ENCODE assay signal across 10 mouse cellular contexts in genomic region chr19:44519152-44519551, GRCm38 (mm10). TPM values are rescaled to one million over a fixed set of nuclear protein-coding genes. Genes with fewer than 3 reads are reported as not detected.
DNase-seq lines count a peak whose midpoint lies in the region; ATAC-seq lines count a peak whose summit lies in the region.
"Had no signal": no experiment of that assay in that cellular context is flagged by ENCODE, and none has a peak within 500 bp of the region (broad histone marks: within the 10 kb centered on the region; RNA-seq: fewer than 3 reads in every experiment).

No protein-coding gene starts in this region.

- no peak for ATAC-seq in midbrain, embryonic 15.5 days (replicated peaks)

- H3K9ac ChIP-seq in midbrain, embryonic 15.5 days: no peak overlapping the region
- H3K9ac ChIP-seq: hindbrain, embryonic 15.5 days; neural tube, embryonic 13.5 days had no signal

- H3K27ac ChIP-seq in midbrain, embryonic 10.5 days (replicated peaks): no peak overlapping the region
- H3K27ac ChIP-seq in midbrain, embryonic 15.5 days: no peak overlapping the region
- H3K27ac ChIP-seq: hindbrain, embryonic 15.5 days; neural tube, embryonic 13.5 days had no signal

- no peaks in the 10 kb centered on the region for H3K36me3 ChIP-seq in midbrain, embryonic 10.5 days
- H3K36me3 ChIP-seq in midbrain, embryonic 15.5 days (replicated peaks): no peaks in the 10 kb centered on the region
- H3K36me3 ChIP-seq: hindbrain, embryonic 15.5 days; neural tube, embryonic 13.5 days had no signal

- peaks cover 49% of the 10 kb centered on the region for H3K4me1 ChIP-seq in midbrain, embryonic 10.5 days
- peaks cover 10% of the 10 kb centered on the region; the same call in 1 of the 2 replicates for H3K4me1 ChIP-seq in midbrain, embryonic 15.5 days

- H3K4me2 ChIP-seq in midbrain, embryonic 15.5 days: no peak overlapping the region
- H3K4me2 ChIP-seq: hindbrain, embryonic 15.5 days; neural tube, embryonic 13.5 days had no signal

- peak; percentile 46 for DNase-seq in midbrain, embryonic 10.5 days (ENCODE audit: low spot score)
- DNase-seq in gastrocnemius, adult 18-20 months (ENCODE audit: low spot score): peak; percentile 56
- peak; percentile 26 to 53 for DNase-seq in kidney, adult 8-10 months
- DNase-seq in retina, postnatal 1 day: peak; percentile 61
- no peak for DNase-seq in left cerebral cortex, postnatal 36 days (ENCODE audit: low spot score in 2 of 2)
- DNase-seq in left cerebral cortex, postnatal 25 days (ENCODE audit: low spot score in 2 of 2): no peak
- no peak for DNase-seq in layer of hippocampus, postnatal 25 days (ENCODE audit: extremely low spot score in 1 of 2, low spot score in 1 of 2)

- intact Hi-C loops in left cerebral cortex, postnatal 36 days (cut with DNase I): no loop called here
- intact Hi-C loops in left cerebral cortex, postnatal 25 days (cut with DNase I): loop anchor here (10.0 kb wide), 1 partner anchor 904 kb away; the partner anchor contains the start of gene Nkx2-3

- no peaks in the 10 kb centered on the region for H3K9me3 ChIP-seq in midbrain, embryonic 10.5 days (replicated peaks)
- no peaks in the 10 kb centered on the region for H3K9me3 ChIP-seq in midbrain, embryonic 15.5 days
- H3K9me3 ChIP-seq: hindbrain, embryonic 15.5 days; neural tube, embryonic 13.5 days had no signal

- H3K27me3 ChIP-seq in midbrain, embryonic 10.5 days (ENCODE audit: low read depth, poor library complexity, severe bottlenecking): peaks cover 100% of the 10 kb centered on the region
- peaks cover 89% of the 10 kb centered on the region for H3K27me3 ChIP-seq in midbrain, embryonic 15.5 days (replicated peaks)

- 28% methylated on average over 7 of the region's 7 CpGs for WGBS in midbrain, embryonic 10.5 days
- 18% methylated on average over 7 of the region's 7 CpGs for WGBS in midbrain, embryonic 15.5 days

- H3K4me3 ChIP-seq in midbrain, embryonic 10.5 days: no peak overlapping the region
- H3K4me3 ChIP-seq in midbrain, embryonic 15.5 days: no peak overlapping the region
- H3K4me3 ChIP-seq: hindbrain, embryonic 15.5 days; neural tube, embryonic 13.5 days had no signal

RNA-seq across cellular contexts. Expression of gene Wnt8b, which starts 25.9 kb away (rescaled TPM):
- polyA plus RNA-seq in midbrain, embryonic 10.5 days (2016; fragmentation: Nextera tagmentation; extraction: Ambion mirVana): 21.2 and 27.7 TPM in 2 replicates
- polyA plus RNA-seq in midbrain, embryonic 15.5 days (2015; fragmentation: Nextera tagmentation; extraction: Ambion mirVana): 2.6 and 3.7 TPM in 2 replicates
- total RNA-seq in gastrocnemius, adult 18-20 months (2021): not detected
- not detected for total RNA-seq in left cerebral cortex, postnatal 36 days (2021)
- total RNA-seq in left cerebral cortex, postnatal 25 days (2021): not detected
- total RNA-seq in layer of hippocampus, postnatal 25 days (2021): under 1 TPM in 1 of 2 experiments, not detected in 1; 0.09 TPM

RNA-seq across cellular contexts. Expression of gene Sec31b, which starts 26.5 kb away (rescaled TPM):
- 0.58 and 0.91 TPM in 2 replicates for polyA plus RNA-seq in midbrain, embryonic 10.5 days (2016; fragmentation: Nextera tagmentation; extraction: Ambion mirVana)
- polyA plus RNA-seq in midbrain, embryonic 15.5 days (2015; fragmentation: Nextera tagmentation; extraction: Ambion mirVana): 0.19 and 0.30 TPM in 2 replicates
- total RNA-seq in gastrocnemius, adult 18-20 months (2021): 10 to 100 TPM; 18.3 to 21.7 TPM
- total RNA-seq in left cerebral cortex, postnatal 36 days (2021): under 1 TPM; 0.07 to 0.36 TPM
- total RNA-seq in left cerebral cortex, postnatal 25 days (2021): under 1 TPM; 0.09 to 0.16 TPM
- total RNA-seq in layer of hippocampus, postnatal 25 days (2021): under 1 TPM; 0.28 to 0.42 TPM

RNA-seq across cellular contexts. Expression of gene Gm20538, which starts 33.5 kb away (rescaled TPM):
- polyA plus RNA-seq in midbrain, embryonic 10.5 days (2016; fragmentation: Nextera tagmentation; extraction: Ambion mirVana): not detected in 2 replicates
- not detected in 2 replicates for polyA plus RNA-seq in midbrain, embryonic 15.5 days (2015; fragmentation: Nextera tagmentation; extraction: Ambion mirVana)
- not detected for total RNA-seq in gastrocnemius, adult 18-20 months (2021)
- not detected for total RNA-seq in left cerebral cortex, postnatal 36 days (2021)
- not detected for total RNA-seq in left cerebral cortex, postnatal 25 days (2021)
- not detected for total RNA-seq in layer of hippocampus, postnatal 25 days (2021)
- polyA plus RNA-seq: hindbrain, embryonic 15.5 days; neural tube, embryonic 13.5 days had no signal

RNA-seq across cellular contexts. Expression of gene Ndufb8, which starts 36.1 kb away (rescaled TPM):
- 610 and 632 TPM in 2 replicates for polyA plus RNA-seq in midbrain, embryonic 10.5 days (2016; fragmentation: Nextera tagmentation; extraction: Ambion mirVana)
- polyA plus RNA-seq in midbrain, embryonic 15.5 days (2015; fragmentation: Nextera tagmentation; extraction: Ambion mirVana): 601 and 626 TPM in 2 replicates
- 100 to 1,000 TPM; 929 to 979 TPM for total RNA-seq in gastrocnemius, adult 18-20 months (2021)
- total RNA-seq in left cerebral cortex, postnatal 36 days (2021): 100 to 1,000 TPM; 365 to 378 TPM
- total RNA-seq in left cerebral cortex, postnatal 25 days (2021): 100 to 1,000 TPM; 360 to 373 TPM
- total RNA-seq in layer of hippocampus, postnatal 25 days (2021): 100 to 1,000 TPM; 343 to 371 TPM

RNA-seq across cellular contexts. Expression of gene Hif1an, which starts 43.5 kb away (rescaled TPM):
- 42.1 and 47.9 TPM in 2 replicates for polyA plus RNA-seq in midbrain, embryonic 10.5 days (2016; fragmentation: Nextera tagmentation; extraction: Ambion mirVana)
- polyA plus RNA-seq in midbrain, embryonic 15.5 days (2015; fragmentation: Nextera tagmentation; extraction: Ambion mirVana): 26.0 and 29.8 TPM in 2 replicates
- 100 to 1,000 TPM; 120 to 121 TPM for total RNA-seq in gastrocnemius, adult 18-20 months (2021)
- 10 to 100 TPM; 26.3 to 31.9 TPM for total RNA-seq in left cerebral cortex, postnatal 36 days (2021)
- 10 to 100 TPM; 34.1 to 34.7 TPM for total RNA-seq in left cerebral cortex, postnatal 25 days (2021)
- total RNA-seq in layer of hippocampus, postnatal 25 days (2021): 10 to 100 TPM; 29.8 to 30.2 TPM

Comparison
In these comparisons a context has a peak if more than half of its experiments do, and no peak if none do; other contexts are left out.
1. DNase-seq: peak in midbrain, embryonic 10.5 days (single experiment), gastrocnemius, adult 18-20 months (single experiment), kidney, adult 8-10 months (2 of 2) and retina, postnatal 1 day (single experiment); none in left cerebral cortex, postnatal 36 days (0 of 2), left cerebral cortex, postnatal 25 days (0 of 2) and layer of hippocampus, postnatal 25 days (0 of 2).
2. RNA of gene Sec31b, which starts 26.5 kb away (total RNA-seq): 18.3 to 21.7 TPM in gastrocnemius, adult 18-20 months; 0.28 to 0.42 TPM in layer of hippocampus, postnatal 25 days, 0.07 to 0.36 TPM in left cerebral cortex, postnatal 36 days and 0.09 to 0.16 TPM in left cerebral cortex, postnatal 25 days; every median in the first group is over 10 times any median in the second.